ENCODE assay signal across 12 mouse cellular contexts in genomic region chr11:8385891-8386405, GRCm38 (mm10).
"Had no signal": no experiment of that assay in that cellular context is flagged by ENCODE, and none has a peak within 500 bp of the region (broad histone marks: within the 10 kb centered on the region; RNA-seq: fewer than 3 reads in every experiment).

No protein-coding gene starts in this region.

- H3K36me3 ChIP-seq: limb, embryonic 10.5 days; liver, embryonic 15.5 days; midbrain, embryonic 13.5 days had no signal

- H3K9ac ChIP-seq: liver, embryonic 15.5 days; midbrain, embryonic 13.5 days had no signal

- H3K27me3 ChIP-seq: liver, embryonic 15.5 days; midbrain, embryonic 13.5 days had no signal

- ATAC-seq: lung, postnatal 0 days; midbrain, embryonic 13.5 days had no signal

- H3K27ac ChIP-seq: left cerebral cortex, adult 2 months; limb, embryonic 10.5 days; liver, embryonic 15.5 days; midbrain, embryonic 13.5 days had no signal

- H3K9me3 ChIP-seq: limb, embryonic 10.5 days; liver, embryonic 15.5 days; midbrain, embryonic 13.5 days had no signal

- H3K4me1 ChIP-seq: limb, embryonic 10.5 days; liver, embryonic 15.5 days; midbrain, embryonic 13.5 days had no signal

- H3K4me3 ChIP-seq: left cerebral cortex, adult 2 months; limb, embryonic 10.5 days; liver, embryonic 15.5 days; midbrain, embryonic 13.5 days had no signal

- H3K4me2 ChIP-seq: liver, embryonic 11.5 days; liver, embryonic 15.5 days; midbrain, embryonic 13.5 days had no signal

- DNase-seq: kidney, postnatal 14 days; lung, adult 2 months; lung, postnatal 36 days; right cerebral cortex, postnatal 14 days; thymus, adult 18-20 months; thymus, postnatal 14 days had no signal
